Mouse (Mus musculus): Measurements from ENCODE around the gene Vmp1.

GRCm38 (mm10) chr11:86627649-86628048 is 56.0 kb downstream of the Vmp1 start:
- TF ChIP-seq CTCF (IDR thresholded peaks at IDR 0.05; ENCODE audit: insufficient read depth, low read depth, low read length): no peak
- TF ChIP-seq POLR2A (IDR thresholded peaks at IDR 0.05; ENCODE audit: insufficient read depth, low read depth, low read length): no peak
